Mouse (Mus musculus): ENCODE measurements at regions not wholly inside any gene's neighbourhood (a gene's known extent, or its start where the extent isn't known, plus 50 kb on each side); places are given as distances from the start of the nearest gene placed in this dataset.

DNA sequence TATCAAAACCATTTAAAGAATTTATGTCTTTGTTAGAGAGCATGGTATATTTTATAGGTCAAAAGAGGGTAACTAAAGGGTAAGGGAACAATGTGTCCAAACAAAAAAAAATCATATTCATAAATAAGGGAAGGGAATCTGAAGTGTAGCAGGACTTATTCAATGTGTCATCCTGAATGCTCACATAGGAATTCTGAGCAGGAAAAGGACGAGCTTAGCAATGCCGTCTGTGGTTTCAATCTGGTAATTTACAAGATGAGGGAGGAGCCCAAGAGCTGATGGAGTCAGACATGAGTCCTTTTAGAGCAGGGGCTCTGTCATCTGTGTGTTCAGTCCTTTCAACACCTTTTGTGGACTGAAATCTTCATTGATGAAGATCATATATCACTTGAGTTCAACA, 101.6 kb downstream of the Gm10295 start:
- TF ChIP-seq TCF12 (IDR thresholded peaks at IDR 0.05; ENCODE audit: insufficient read depth, poor library complexity, severe bottlenecking): no peak
- no peak for TF ChIP-seq MYOG (IDR thresholded peaks at IDR 0.05; ENCODE audit: control insufficient read depth in 1 of 3, insufficient read depth in 1 of 3, insufficient read length in 2 of 3, low read depth in 2 of 3)
- TF ChIP-seq POLR2A (IDR thresholded peaks at IDR 0.05; ENCODE audit: insufficient read length, low read depth): no peak
- TF ChIP-seq E2F4 (IDR thresholded peaks at IDR 0.05; ENCODE audit: insufficient read depth): no peak
